Mouse (Mus musculus): Measurements from ENCODE around the gene Thap2. TPM values are rescaled to one million over a fixed set of nuclear protein-coding genes. Genes with fewer than 3 reads are reported as not detected.

Thap2 gene
- polyA plus RNA-seq, 1 experiment from 2014 or later, result 5.0 TPM

- TF ChIP-seq EP300 (IDR thresholded peaks at IDR 0.05; ENCODE audit: low read depth) (no peak), CTCF (IDR thresholded peaks at IDR 0.05; ENCODE audit: low read depth) (no peak)
- Histone ChIP-seq H3K4me2 (ENCODE audit: low read depth, low read length) (no peak overlapping the region), H3K9me3 (ENCODE audit: low read length) (no peaks in the 10 kb centered on the region), H3K4me1 (ENCODE audit: insufficient read depth) (no peaks in the 10 kb centered on the region), H3K9ac (replicated peaks) (no peak overlapping the region), H3K27me3 (ENCODE audit: insufficient read depth, low read length) (no peaks in the 10 kb centered on the region), H3K36me3 (replicated peaks; ENCODE audit: insufficient read depth, low read length) (no peaks in the 10 kb centered on the region), H3K27ac (ENCODE audit: low read depth) (no peak overlapping the region), H3K4me3 (ENCODE audit: low read depth, low read length) (no peak overlapping the region)
- no peak for DNase-seq
- 75% methylated on average over 9 of the region's 9 CpGs for WGBS (ENCODE audit: insufficient replicate concordance)
- no peak for ATAC-seq
Observed at GRCm38 (mm10) chr10:115333528-115333927, 50.7 kb downstream of the Thap2 start.

GRCm38 (mm10) chr10:115332997-115333396, 51.2 kb downstream of the Thap2 start:
- no peak for TF ChIP-seq EP300 (IDR thresholded peaks at IDR 0.05; ENCODE audit: low read depth)
- TF ChIP-seq CTCF (IDR thresholded peaks at IDR 0.05; ENCODE audit: low read depth), result no peak

GRCm38 (mm10) chr10:115332420-115332952, 51.8 kb downstream of the Thap2 start:
- Histone ChIP-seq H3K27ac (ENCODE audit: low read depth) (no peak overlapping the region), H3K9me3 (ENCODE audit: low read length) (no peaks in the 10 kb centered on the region), H3K4me2 (ENCODE audit: low read depth, low read length) (no peak overlapping the region), H3K9ac (replicated peaks) (no peak overlapping the region), H3K36me3 (replicated peaks; ENCODE audit: insufficient read depth, low read length) (no peaks in the 10 kb centered on the region), H3K4me3 (ENCODE audit: low read depth, low read length) (no peak overlapping the region), H3K27me3 (ENCODE audit: insufficient read depth, low read length) (no peaks in the 10 kb centered on the region), H3K4me1 (ENCODE audit: insufficient read depth) (no peaks in the 10 kb centered on the region)
- DNase-seq (no peak), ATAC-seq (no peak)
- WGBS (ENCODE audit: insufficient replicate concordance), result 73% methylated on average over 8 of the region's 8 CpGs
- TF ChIP-seq CTCF (IDR thresholded peaks at IDR 0.05; ENCODE audit: low read depth), result no peak

More at GRCm38 (mm10) chr10:115332997-115333396, 51.2 kb downstream of the Thap2 start:
- Histone ChIP-seq H3K9ac (replicated peaks) (no peak overlapping the region), H3K36me3 (replicated peaks; ENCODE audit: insufficient read depth, low read length) (no peaks in the 10 kb centered on the region), H3K4me2 (ENCODE audit: low read depth, low read length) (no peak overlapping the region), H3K27ac (ENCODE audit: low read depth) (no peak overlapping the region), H3K4me3 (ENCODE audit: low read depth, low read length) (no peak overlapping the region), H3K4me1 (ENCODE audit: insufficient read depth) (no peaks in the 10 kb centered on the region), H3K9me3 (ENCODE audit: low read length) (no peaks in the 10 kb centered on the region), H3K27me3 (ENCODE audit: insufficient read depth, low read length) (no peaks in the 10 kb centered on the region)
- WGBS (ENCODE audit: insufficient replicate concordance), result 83% methylated on average over 4 of the region's 4 CpGs
- DNase-seq (no peak), ATAC-seq (no peak)

- H3K9me3 ChIP-seq (ENCODE audit: low read length), result no peaks in the 10 kb centered on the region
- no peak overlapping the region for H3K4me2 ChIP-seq (ENCODE audit: low read depth, low read length)
- ATAC-seq, result no peak
- H3K36me3 ChIP-seq (replicated peaks; ENCODE audit: insufficient read depth, low read length), result no peaks in the 10 kb centered on the region
- DNase-seq, result no peak
- TF ChIP-seq CTCF (IDR thresholded peaks at IDR 0.05; ENCODE audit: low read depth), result no peak
- TF ChIP-seq EP300 (IDR thresholded peaks at IDR 0.05; ENCODE audit: low read depth), result no peak
- 59% methylated on average over 3 of the region's 3 CpGs for WGBS (ENCODE audit: insufficient replicate concordance)
- H3K27ac ChIP-seq (ENCODE audit: low read depth), result no peak overlapping the region
- H3K4me1 ChIP-seq (ENCODE audit: insufficient read depth), result no peaks in the 10 kb centered on the region
- no peaks in the 10 kb centered on the region for H3K27me3 ChIP-seq (ENCODE audit: insufficient read depth, low read length)
- H3K4me3 ChIP-seq (ENCODE audit: low read depth, low read length), result no peak overlapping the region
- no peak overlapping the region for H3K9ac ChIP-seq (replicated peaks)
Observed at GRCm38 (mm10) chr10:115329010-115329530, 55.2 kb downstream of the Thap2 start.

DNA sequence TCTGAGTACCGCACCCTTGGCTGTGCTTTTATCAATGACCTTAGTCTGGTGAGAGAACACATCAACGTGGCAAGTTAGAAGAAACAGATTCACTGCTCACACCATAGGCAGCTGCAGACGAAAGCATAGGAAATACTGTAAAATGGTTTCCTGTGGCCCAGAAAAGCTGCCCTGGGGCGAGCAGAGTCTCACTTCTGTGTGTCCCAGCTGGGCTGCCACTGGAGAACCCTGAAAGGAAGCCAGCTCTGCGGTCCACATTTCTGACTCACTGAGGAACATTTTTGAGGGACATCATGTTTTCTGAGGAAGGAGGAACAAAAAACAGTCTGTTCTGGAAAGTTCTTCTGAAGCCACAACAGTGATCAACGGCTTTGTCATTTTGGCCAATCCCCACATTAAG, 55.7 kb downstream of the Thap2 start:
- H3K9me3 ChIP-seq (ENCODE audit: low read length), result no peaks in the 10 kb centered on the region
- 45% methylated on average over 6 of the region's 6 CpGs for WGBS (ENCODE audit: insufficient replicate concordance)
- no peak overlapping the region for H3K9ac ChIP-seq (replicated peaks)
- H3K27ac ChIP-seq (ENCODE audit: low read depth), result no peak overlapping the region
- H3K4me1 ChIP-seq (ENCODE audit: insufficient read depth), result no peaks in the 10 kb centered on the region
- DNase-seq (no peak), ATAC-seq (0 out of 2 replicates have a peak, but pooled peaks have one; percentile 31)
- H3K4me3 ChIP-seq (ENCODE audit: low read depth, low read length), result no peak overlapping the region
- H3K27me3 ChIP-seq (ENCODE audit: insufficient read depth, low read length), result no peaks in the 10 kb centered on the region
- TF ChIP-seq CTCF (IDR thresholded peaks at IDR 0.05; ENCODE audit: low read depth), result no peak
- no peak for TF ChIP-seq EP300 (IDR thresholded peaks at IDR 0.05; ENCODE audit: low read depth)
- no peaks in the 10 kb centered on the region for H3K36me3 ChIP-seq (replicated peaks; ENCODE audit: insufficient read depth, low read length)
- H3K4me2 ChIP-seq (ENCODE audit: low read depth, low read length), result no peak overlapping the region

DNA sequence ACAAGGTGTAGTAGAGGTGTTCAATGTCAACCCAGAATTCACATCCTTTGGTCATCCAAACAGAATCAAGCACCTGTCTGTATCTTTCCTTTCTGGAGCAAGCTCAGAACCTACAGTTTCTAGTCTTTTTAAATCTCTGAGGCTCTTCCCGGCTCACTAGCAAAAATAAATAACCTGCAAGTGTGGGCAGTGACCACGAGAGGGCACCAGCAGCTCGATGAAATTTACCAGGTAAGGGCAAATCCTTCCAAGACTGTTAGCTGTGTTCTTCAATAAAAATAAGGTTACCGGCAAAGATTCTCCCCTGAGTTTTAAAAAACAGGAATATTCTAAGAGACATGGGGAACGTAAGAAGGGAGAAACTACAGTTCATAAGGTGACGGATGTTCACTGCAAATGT, 60.9 kb downstream of the Thap2 start:
- no peak overlapping the region for H3K27ac ChIP-seq (ENCODE audit: low read depth)
- 7% methylated on average over 6 of the region's 6 CpGs for WGBS (ENCODE audit: insufficient replicate concordance)
- peak; percentile 51; the same call in 1 of the 2 replicates for ATAC-seq

More for the DNA sequence above, 60.9 kb downstream of the Thap2 start:
- Histone ChIP-seq H3K36me3 (replicated peaks; ENCODE audit: insufficient read depth, low read length) (no peaks in the 10 kb centered on the region), H3K4me3 (ENCODE audit: low read depth, low read length) (no peak overlapping the region), H3K9ac (replicated peaks) (no peak overlapping the region), H3K9me3 (ENCODE audit: low read length) (no peaks in the 10 kb centered on the region), H3K4me2 (ENCODE audit: low read depth, low read length) (no peak overlapping the region), H3K4me1 (ENCODE audit: insufficient read depth) (no peaks in the 10 kb centered on the region), H3K27me3 (ENCODE audit: insufficient read depth, low read length) (no peaks in the 10 kb centered on the region)
- peak; percentile 81 for DNase-seq
- TF ChIP-seq EP300 (IDR thresholded peaks at IDR 0.05; ENCODE audit: low read depth) (no peak), CTCF (IDR thresholded peaks at IDR 0.05; ENCODE audit: low read depth) (peak; percentile 87)
